Mouse (Mus musculus) midbrain, embryonic 12.5 days (tissue): ENCODE measurements around the gene Npcd. TPM values are rescaled to one million over a fixed set of nuclear protein-coding genes. Genes with fewer than 3 reads are reported as not detected.

Source experiments
- ATAC-seq: fragments of 200-750 bp; cut with Nextera tagmentation; 2 replicates; pipeline ENCODE4 v1.8.0; 2017; ENCODE audit warnings: low read depth, moderate TSS enrichment, moderate library complexity; ENCODE audit not compliant: low FRiP score
- H3K27ac ChIP-seq: fragments of 300-500 bp; sonication (generic); replicated peaks from 2 replicates; pipeline ENCODE4 v1.5.1; 2016; ENCODE audit warnings: mild to moderate bottlenecking
- H3K27me3 ChIP-seq: fragments of 300-500 bp; sonication (generic); 2 replicates; pipeline ENCODE4 v1.6.1; 2016; ENCODE audit warnings: mild to moderate bottlenecking
- H3K36me3 ChIP-seq: fragments of 300-500 bp; sonication (generic); 2 replicates; pipeline ENCODE4 v1.6.1; 2016
- H3K4me1 ChIP-seq: fragments of 300-500 bp; sonication (generic); 2 replicates; pipeline ENCODE4 v1.6.1; 2016
- H3K4me2 ChIP-seq: fragments of 300-500 bp; sonication (generic); replicated peaks from 2 replicates; pipeline ENCODE4 v1.6.1; 2016; ENCODE audit warnings: mild to moderate bottlenecking, moderate library complexity
- H3K4me3 ChIP-seq: fragments of 300-500 bp; sonication (generic); 2 replicates; pipeline ENCODE4 v1.5.1; 2016; ENCODE audit warnings: mild to moderate bottlenecking
- H3K9ac ChIP-seq: fragments of 300-500 bp; sonication (generic); replicated peaks from 2 replicates; pipeline ENCODE4 v1.6.1; 2016; ENCODE audit warnings: mild to moderate bottlenecking, moderate library complexity
- H3K9me3 ChIP-seq: fragments of 300-500 bp; sonication (generic); 2 replicates; pipeline ENCODE4 v1.6.1; 2016; ENCODE audit warnings: mild to moderate bottlenecking
- WGBS: fragments of 180-500 bp; shearing (Covaris S2); methylation state at CpG from one replicate; pipeline ENCODE4 v1.1.7; 2016; 5-methylcytosine and 5-hydroxymethylcytosine counted together
- polyA plus RNA-seq: library from polyadenylated mRNA; unstranded; fragments of >200 nt; fragmentation: Nextera tagmentation; extraction: Ambion mirVana; gene quantifications from 2 replicates; pipeline ENCODE4 v1.2.1, GENCODE M21; 2016

Npcd gene
- polyA plus RNA-seq, 1 experiment from 2014 or later = 0.45 TPM

- no peaks in the 10 kb centered on the region for H3K36me3 ChIP-seq
- 88% methylated on average over 5 of the region's 5 CpGs for WGBS
- no peak overlapping the region for H3K4me3 ChIP-seq
- no peak overlapping the region for H3K9ac ChIP-seq
- no peak for ATAC-seq
- no peak overlapping the region for H3K27ac ChIP-seq
- no peaks in the 10 kb centered on the region for H3K9me3 ChIP-seq
- H3K27me3 ChIP-seq = no peaks in the 10 kb centered on the region; the same call in 1 of the 2 replicates
- H3K4me1 ChIP-seq = no peaks in the 10 kb centered on the region
- no peak overlapping the region for H3K4me2 ChIP-seq
Observed at GRCm38 (mm10) chr15:79858979-79859378, 24.9 kb upstream of the Npcd start.

GRCm38 (mm10) chr15:79850143-79850542, 16.1 kb upstream of the Npcd start:
- H3K27ac ChIP-seq = no peak overlapping the region
- 97% methylated on average over 2 of the region's 2 CpGs for WGBS
- H3K4me2 ChIP-seq = no peak overlapping the region
- H3K4me1 ChIP-seq = 0 out of 2 replicates have a peak, but pooled peaks cover 6% of the 10 kb centered on the region
- no peaks in the 10 kb centered on the region for H3K36me3 ChIP-seq
- H3K4me3 ChIP-seq = no peak overlapping the region
- H3K27me3 ChIP-seq = 0 out of 2 replicates have a peak, but pooled peaks cover 6% of the 10 kb centered on the region
- no peak overlapping the region for H3K9ac ChIP-seq
- ATAC-seq = no peak
- no peaks in the 10 kb centered on the region for H3K9me3 ChIP-seq

- WGBS = 22% methylated on average over 5 of the region's 5 CpGs
- Histone ChIP-seq H3K9ac (0 out of 2 replicates have a peak overlapping the region, but pooled peaks have one; percentile 15), H3K4me3 (no peak overlapping the region), H3K9me3 (no peaks in the 10 kb centered on the region), H3K4me1 (0 out of 2 replicates have a peak, but pooled peaks cover 6% of the 10 kb centered on the region), H3K4me2 (no peak overlapping the region), H3K36me3 (no peaks in the 10 kb centered on the region), H3K27ac (no peak overlapping the region), H3K27me3 (0 out of 2 replicates have a peak, but pooled peaks cover 6% of the 10 kb centered on the region)
- ATAC-seq = no peak
Observed at GRCm38 (mm10) chr15:79847100-79847499, 13.1 kb upstream of the Npcd start.

GRCm38 (mm10) chr15:79845986-79846385, 11.9 kb upstream of the Npcd start:
- Histone ChIP-seq H3K9me3 (no peaks in the 10 kb centered on the region), H3K27ac (no peak overlapping the region), H3K4me2 (no peak overlapping the region), H3K4me1 (0 out of 2 replicates have a peak, but pooled peaks cover 6% of the 10 kb centered on the region), H3K36me3 (no peaks in the 10 kb centered on the region), H3K27me3 (0 out of 2 replicates have a peak, but pooled peaks cover 6% of the 10 kb centered on the region), H3K9ac (no peak overlapping the region), H3K4me3 (no peak overlapping the region)
- 79% methylated on average over 4 of the region's 4 CpGs for WGBS
- ATAC-seq = no peak

- H3K4me3 ChIP-seq = no peak overlapping the region
- 88% methylated on average over 3 of the region's 3 CpGs for WGBS
- 0 out of 2 replicates have a peak, but pooled peaks cover 6% of the 10 kb centered on the region for H3K4me1 ChIP-seq
- H3K4me2 ChIP-seq = no peak overlapping the region
- H3K27ac ChIP-seq = no peak overlapping the region
- no peak for ATAC-seq
- H3K9me3 ChIP-seq = no peaks in the 10 kb centered on the region
- no peak overlapping the region for H3K9ac ChIP-seq
- 0 out of 2 replicates have a peak, but pooled peaks cover 6% of the 10 kb centered on the region for H3K27me3 ChIP-seq
- H3K36me3 ChIP-seq = no peaks in the 10 kb centered on the region
Observed at GRCm38 (mm10) chr15:79842985-79843384, 8.9 kb upstream of the Npcd start.

GRCm38 (mm10) chr15:79840281-79840680, 6.2 kb upstream of the Npcd start:
- Histone ChIP-seq H3K9ac (no peak overlapping the region), H3K4me3 (no peak overlapping the region), H3K27me3 (no peaks in the 10 kb centered on the region), H3K4me2 (no peak overlapping the region), H3K9me3 (no peaks in the 10 kb centered on the region), H3K36me3 (no peaks in the 10 kb centered on the region), H3K27ac (no peak overlapping the region), H3K4me1 (peaks cover 7% of the 10 kb centered on the region)
- WGBS = 78% methylated on average over 2 of the region's 2 CpGs
- ATAC-seq = no peak

- H3K36me3 ChIP-seq = peaks cover 8% of the 10 kb centered on the region; the same call in 1 of the 2 replicates
- H3K4me3 ChIP-seq = peak overlapping the region; percentile 85
- 45% methylated on average over 9 of the region's 9 CpGs for WGBS
- ATAC-seq = no peak
- peaks cover 43% of the 10 kb centered on the region for H3K4me1 ChIP-seq
- peak overlapping the region; percentile 98 for H3K27ac ChIP-seq
- peak overlapping the region; percentile 97 for H3K4me2 ChIP-seq
- H3K9ac ChIP-seq = peak overlapping the region; percentile 57
- no peaks in the 10 kb centered on the region for H3K27me3 ChIP-seq
- H3K9me3 ChIP-seq = no peaks in the 10 kb centered on the region
Observed at GRCm38 (mm10) chr15:79834881-79835260, 834 bp upstream of the Npcd start.

GRCm38 (mm10) chr15:79833251-79834050, 586 bp downstream of the Npcd start:
- Histone ChIP-seq H3K27me3 (no peaks in the 10 kb centered on the region), H3K27ac (peak overlapping the region; percentile 98), H3K4me2 (peak overlapping the region; percentile 97), H3K36me3 (peaks cover 15% of the 10 kb centered on the region), H3K9me3 (no peaks in the 10 kb centered on the region), H3K4me1 (peaks cover 57% of the 10 kb centered on the region), H3K9ac (peak overlapping the region; percentile 96), H3K4me3 (peak overlapping the region; percentile 85)
- no peak for ATAC-seq
- WGBS = 0% methylated on average over 41 of the region's 41 CpGs

- 13% methylated on average over 18 of the region's 18 CpGs for WGBS
- Histone ChIP-seq H3K4me3 (peak overlapping the region; percentile 85), H3K9ac (peak overlapping the region; percentile 96), H3K27ac (peak overlapping the region; percentile 98), H3K36me3 (peaks cover 27% of the 10 kb centered on the region), H3K27me3 (no peaks in the 10 kb centered on the region), H3K4me1 (peaks cover 69% of the 10 kb centered on the region), H3K9me3 (no peaks in the 10 kb centered on the region), H3K4me2 (peak overlapping the region; percentile 97)
- ATAC-seq = peak; percentile 66
Observed at GRCm38 (mm10) chr15:79832064-79832900, 1.8 kb downstream of the Npcd start.

GRCm38 (mm10) chr15:79830388-79830787, 3.6 kb downstream of the Npcd start:
- no peak overlapping the region for H3K27ac ChIP-seq
- H3K4me1 ChIP-seq = peaks cover 79% of the 10 kb centered on the region
- no peak overlapping the region for H3K9ac ChIP-seq
- no peaks in the 10 kb centered on the region for H3K27me3 ChIP-seq
- no peak for ATAC-seq
- no peaks in the 10 kb centered on the region for H3K9me3 ChIP-seq
- H3K4me2 ChIP-seq = no peak overlapping the region
- no peak overlapping the region for H3K4me3 ChIP-seq
- 18% methylated on average over 4 of the region's 4 CpGs for WGBS
- peaks cover 41% of the 10 kb centered on the region for H3K36me3 ChIP-seq

GRCm38 (mm10) chr15:79829431-79829830, 4.6 kb downstream of the Npcd start:
- no peak overlapping the region for H3K4me2 ChIP-seq
- no peak overlapping the region for H3K4me3 ChIP-seq
- H3K27me3 ChIP-seq = no peaks in the 10 kb centered on the region
- peaks cover 50% of the 10 kb centered on the region for H3K36me3 ChIP-seq
- H3K4me1 ChIP-seq = peaks cover 79% of the 10 kb centered on the region
- no peaks in the 10 kb centered on the region for H3K9me3 ChIP-seq
- H3K27ac ChIP-seq = no peak overlapping the region
- ATAC-seq = no peak
- 73% methylated on average over 5 of the region's 5 CpGs for WGBS
- H3K9ac ChIP-seq = peak overlapping the region; percentile 24; the same call in 1 of the 2 replicates
